Mouse (Mus musculus): ENCODE data around the gene Tln2. TPM values are rescaled to one million over a fixed set of nuclear protein-coding genes. Genes with fewer than 3 reads are reported as not detected.
A peak's percentile ranks its signal among the peaks of the same experiment; 100 is the strongest.

Tln2 gene
- polyA plus RNA-seq, 1 experiment from 2014 or later, result 24.0 TPM

DNA sequence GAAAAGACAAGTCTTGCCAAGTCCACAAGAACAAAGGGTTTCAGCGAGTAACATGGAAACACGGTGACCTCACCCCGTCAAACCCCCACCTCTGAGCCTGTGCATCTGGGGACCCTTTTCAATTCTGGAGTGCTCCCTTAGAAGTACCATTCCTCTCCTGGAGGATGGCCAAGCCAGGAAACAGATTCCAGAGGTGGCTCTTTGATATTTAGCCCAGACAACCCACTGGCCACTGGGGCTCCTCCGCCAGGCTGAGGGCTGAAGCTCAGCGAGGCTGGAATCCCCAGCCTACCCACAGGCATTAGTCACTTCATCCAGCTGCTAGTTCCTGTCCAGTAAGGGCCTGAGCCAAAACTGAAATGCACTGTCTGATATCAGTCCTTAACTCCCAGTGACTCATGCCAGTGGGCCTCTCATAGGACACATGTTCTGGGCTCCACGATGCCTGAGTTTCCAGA, 6.3 kb upstream of the Tln2 start:
- Histone ChIP-seq H3K27ac (ENCODE audit: low read depth, low read length) (no peak overlapping the region), H3K4me1 (ENCODE audit: control insufficient read depth, insufficient read depth, low read length) (no peaks in the 10 kb centered on the region), H3K27me3 (ENCODE audit: control insufficient read depth, insufficient read depth, low read length) (no peaks in the 10 kb centered on the region), H3K36me3 (ENCODE audit: control insufficient read depth, insufficient read depth, low read length) (no peaks in the 10 kb centered on the region), H3K9ac (ENCODE audit: low read depth, low read length) (no peak overlapping the region), H3K4me2 (replicated peaks; ENCODE audit: low read depth, low read length) (no peak overlapping the region), H3K9me3 (ENCODE audit: control insufficient read depth, low read length) (0 out of 2 replicates have a peak, but pooled peaks cover 3% of the 10 kb centered on the region), H3K4me3 (ENCODE audit: low read length) (no peak overlapping the region)
- ATAC-seq (ENCODE audit: low FRiP score, low TSS enrichment), result no peak
- 75% methylated on average over 6 of the region's 6 CpGs for WGBS

- WGBS, result 86% methylated on average over 8 of the region's 8 CpGs
- Histone ChIP-seq H3K9ac (ENCODE audit: low read depth, low read length) (no peak overlapping the region), H3K27me3 (ENCODE audit: control insufficient read depth, insufficient read depth, low read length) (no peaks in the 10 kb centered on the region), H3K27ac (ENCODE audit: low read depth, low read length) (peak overlapping the region; percentile 61; the same call in 1 of the 2 replicates), H3K36me3 (ENCODE audit: control insufficient read depth, insufficient read depth, low read length) (no peaks in the 10 kb centered on the region), H3K4me1 (ENCODE audit: control insufficient read depth, insufficient read depth, low read length) (peaks cover 8% of the 10 kb centered on the region; the same call in 1 of the 2 replicates), H3K9me3 (ENCODE audit: control insufficient read depth, low read length) (no peaks in the 10 kb centered on the region), H3K4me2 (replicated peaks; ENCODE audit: low read depth, low read length) (no peak overlapping the region), H3K4me3 (ENCODE audit: low read length) (no peak overlapping the region)
- ATAC-seq (ENCODE audit: low FRiP score, low TSS enrichment), result 0 out of 2 replicates have a peak, but pooled peaks have one; percentile 6
Observed at GRCm38 (mm10) chr9:67549811-67550501, 9.5 kb downstream of the Tln2 start.

DNA sequence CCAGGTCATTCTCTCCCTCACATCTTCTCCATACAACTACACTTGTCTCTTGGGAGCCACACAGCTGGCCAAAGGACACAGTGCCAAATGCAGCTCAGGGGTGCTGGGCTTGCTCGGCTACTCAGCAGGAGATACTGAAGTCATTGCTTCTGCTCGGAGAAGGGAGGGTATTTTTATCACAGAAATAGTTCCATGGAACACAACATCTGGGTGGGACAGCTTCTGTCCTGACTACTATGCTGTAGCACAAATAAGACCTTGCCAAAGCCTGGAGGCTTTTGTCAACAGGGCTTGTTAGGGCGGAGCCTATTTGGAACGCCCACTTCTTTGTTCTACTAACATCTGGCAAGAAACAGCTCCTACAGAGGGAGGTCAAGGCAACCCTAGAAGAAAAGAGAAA, 10.2 kb downstream of the Tln2 start:
- H3K4me1 ChIP-seq (ENCODE audit: control insufficient read depth, insufficient read depth, low read length), result peaks cover 8% of the 10 kb centered on the region; the same call in 1 of the 2 replicates
- H3K4me2 ChIP-seq (replicated peaks; ENCODE audit: low read depth, low read length), result no peak overlapping the region
- H3K9me3 ChIP-seq (ENCODE audit: control insufficient read depth, low read length), result no peaks in the 10 kb centered on the region
- no peak overlapping the region for H3K4me3 ChIP-seq (ENCODE audit: low read length)
- peak; percentile 60; the same call in 1 of the 2 replicates for ATAC-seq (ENCODE audit: low FRiP score, low TSS enrichment)
- peak overlapping the region; percentile 61; the same call in 1 of the 2 replicates for H3K27ac ChIP-seq (ENCODE audit: low read depth, low read length)
- H3K27me3 ChIP-seq (ENCODE audit: control insufficient read depth, insufficient read depth, low read length), result no peaks in the 10 kb centered on the region
- no peak overlapping the region for H3K9ac ChIP-seq (ENCODE audit: low read depth, low read length)
- WGBS, result 37% methylated on average over 4 of the region's 4 CpGs
- H3K36me3 ChIP-seq (ENCODE audit: control insufficient read depth, insufficient read depth, low read length), result no peaks in the 10 kb centered on the region

DNA sequence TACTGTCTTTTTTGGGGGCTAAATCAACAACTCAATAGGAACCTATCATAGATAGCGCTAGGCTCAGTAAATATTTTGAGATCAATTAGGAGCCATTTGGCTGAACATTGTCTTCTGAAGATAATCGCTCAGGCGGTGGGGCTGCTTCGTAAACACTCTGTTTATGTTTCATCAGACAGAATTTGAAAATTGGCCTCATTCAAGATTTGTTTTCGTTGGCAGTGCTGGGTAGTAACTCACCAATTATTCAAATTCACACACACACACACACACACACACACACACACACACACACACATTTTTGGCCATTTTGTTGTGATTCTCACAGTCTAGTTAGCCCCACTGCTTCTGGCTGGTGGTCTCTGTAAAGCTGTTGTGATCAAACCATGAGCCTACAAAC, 12.9 kb downstream of the Tln2 start:
- Histone ChIP-seq H3K9me3 (ENCODE audit: control insufficient read depth, low read length) (no peaks in the 10 kb centered on the region), H3K36me3 (ENCODE audit: control insufficient read depth, insufficient read depth, low read length) (no peaks in the 10 kb centered on the region)
- no peak for ATAC-seq (ENCODE audit: low FRiP score, low TSS enrichment)

GRCm38 (mm10) chr9:67545794-67546193, 13.7 kb downstream of the Tln2 start:
- WGBS, result 99% methylated on average over 3 of the region's 3 CpGs
- H3K27ac ChIP-seq (ENCODE audit: low read depth, low read length), result no peak overlapping the region
- no peak overlapping the region for H3K4me2 ChIP-seq (replicated peaks; ENCODE audit: low read depth, low read length)
- H3K36me3 ChIP-seq (ENCODE audit: control insufficient read depth, insufficient read depth, low read length), result no peaks in the 10 kb centered on the region
- ATAC-seq (ENCODE audit: low FRiP score, low TSS enrichment), result no peak
- H3K4me1 ChIP-seq (ENCODE audit: control insufficient read depth, insufficient read depth, low read length), result peaks cover 14% of the 10 kb centered on the region
- no peaks in the 10 kb centered on the region for H3K27me3 ChIP-seq (ENCODE audit: control insufficient read depth, insufficient read depth, low read length)
- no peak overlapping the region for H3K9ac ChIP-seq (ENCODE audit: low read depth, low read length)
- no peaks in the 10 kb centered on the region for H3K9me3 ChIP-seq (ENCODE audit: control insufficient read depth, low read length)
- H3K4me3 ChIP-seq (ENCODE audit: low read length), result no peak overlapping the region

More for the DNA sequence above, 12.9 kb downstream of the Tln2 start:
- Histone ChIP-seq H3K27me3 (ENCODE audit: control insufficient read depth, insufficient read depth, low read length) (no peaks in the 10 kb centered on the region), H3K4me2 (replicated peaks; ENCODE audit: low read depth, low read length) (no peak overlapping the region), H3K4me3 (ENCODE audit: low read length) (no peak overlapping the region), H3K4me1 (ENCODE audit: control insufficient read depth, insufficient read depth, low read length) (peaks cover 8% of the 10 kb centered on the region; the same call in 1 of the 2 replicates), H3K9ac (ENCODE audit: low read depth, low read length) (no peak overlapping the region), H3K27ac (ENCODE audit: low read depth, low read length) (no peak overlapping the region)
- 84% methylated on average over 5 of the region's 5 CpGs for WGBS

GRCm38 (mm10) chr9:67544783-67545182, 14.7 kb downstream of the Tln2 start:
- WGBS, result 75% methylated on average over 7 of the region's 7 CpGs

DNA sequence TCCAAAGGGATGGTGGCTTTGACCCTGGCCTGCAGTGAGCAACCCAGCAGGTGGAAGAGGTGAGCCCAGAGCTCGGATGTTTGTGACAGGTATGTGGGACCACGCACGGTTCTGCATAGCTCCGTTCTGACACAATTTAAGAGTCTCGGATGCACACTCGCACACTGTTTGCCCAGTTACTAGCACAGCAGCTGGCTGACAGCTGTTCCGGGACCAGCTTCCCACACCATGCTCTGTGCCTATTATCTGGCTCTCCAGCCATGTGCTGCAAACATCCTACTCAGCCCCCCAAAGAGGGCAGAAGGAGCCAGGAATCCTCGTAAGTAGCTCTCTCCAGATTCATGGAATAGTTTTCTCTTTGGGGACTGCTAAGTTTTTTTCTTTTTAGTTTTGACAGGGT, 17.6 kb downstream of the Tln2 start:
- H3K27ac ChIP-seq (ENCODE audit: low read depth, low read length), result no peak overlapping the region
- no peak overlapping the region for H3K4me2 ChIP-seq (replicated peaks; ENCODE audit: low read depth, low read length)
- H3K9ac ChIP-seq (ENCODE audit: low read depth, low read length), result no peak overlapping the region
- no peaks in the 10 kb centered on the region for H3K27me3 ChIP-seq (ENCODE audit: control insufficient read depth, insufficient read depth, low read length)
- no peak for ATAC-seq (ENCODE audit: low FRiP score, low TSS enrichment)
- H3K4me1 ChIP-seq (ENCODE audit: control insufficient read depth, insufficient read depth, low read length), result peaks cover 19% of the 10 kb centered on the region
- no peaks in the 10 kb centered on the region for H3K36me3 ChIP-seq (ENCODE audit: control insufficient read depth, insufficient read depth, low read length)
- H3K4me3 ChIP-seq (ENCODE audit: low read length), result no peak overlapping the region
- WGBS, result 82% methylated on average over 8 of the region's 8 CpGs
- no peaks in the 10 kb centered on the region for H3K9me3 ChIP-seq (ENCODE audit: control insufficient read depth, low read length)

More at GRCm38 (mm10) chr9:67544783-67545182, 14.7 kb downstream of the Tln2 start:
- no peaks in the 10 kb centered on the region for H3K27me3 ChIP-seq (ENCODE audit: control insufficient read depth, insufficient read depth, low read length)
- H3K27ac ChIP-seq (ENCODE audit: low read depth, low read length), result no peak overlapping the region
- H3K4me1 ChIP-seq (ENCODE audit: control insufficient read depth, insufficient read depth, low read length), result peaks cover 19% of the 10 kb centered on the region
- no peak overlapping the region for H3K9ac ChIP-seq (ENCODE audit: low read depth, low read length)
- H3K4me2 ChIP-seq (replicated peaks; ENCODE audit: low read depth, low read length), result no peak overlapping the region
- no peak for ATAC-seq (ENCODE audit: low FRiP score, low TSS enrichment)
- H3K9me3 ChIP-seq (ENCODE audit: control insufficient read depth, low read length), result no peaks in the 10 kb centered on the region
- H3K36me3 ChIP-seq (ENCODE audit: control insufficient read depth, insufficient read depth, low read length), result no peaks in the 10 kb centered on the region
- no peak overlapping the region for H3K4me3 ChIP-seq (ENCODE audit: low read length)

- no peak for ATAC-seq (ENCODE audit: low FRiP score, low TSS enrichment)
- no peak overlapping the region for H3K4me3 ChIP-seq (ENCODE audit: low read length)
- H3K4me1 ChIP-seq (ENCODE audit: control insufficient read depth, insufficient read depth, low read length), result peaks cover 19% of the 10 kb centered on the region
- no peaks in the 10 kb centered on the region for H3K27me3 ChIP-seq (ENCODE audit: control insufficient read depth, insufficient read depth, low read length)
- no peak overlapping the region for H3K27ac ChIP-seq (ENCODE audit: low read depth, low read length)
- WGBS, result 52% methylated on average over 17 of the region's 17 CpGs
- no peaks in the 10 kb centered on the region for H3K9me3 ChIP-seq (ENCODE audit: control insufficient read depth, low read length)
- H3K4me2 ChIP-seq (replicated peaks; ENCODE audit: low read depth, low read length), result no peak overlapping the region
- no peaks in the 10 kb centered on the region for H3K36me3 ChIP-seq (ENCODE audit: control insufficient read depth, insufficient read depth, low read length)
- no peak overlapping the region for H3K9ac ChIP-seq (ENCODE audit: low read depth, low read length)
Observed at GRCm38 (mm10) chr9:67539776-67540706, 19.5 kb downstream of the Tln2 start.
